Mouse (Mus musculus): Measurements from ENCODE around the gene Pagr1b.
A peak's percentile ranks its signal among the peaks of the same experiment; 100 is the strongest.

Gene Pagr1b

DNA sequence TGATC lies at the start of gene Pagr1b:
Gene Pagr1b, minus strand, starts transcription at position 4 of the 5 bp plus-strand sequence.
- DNase-seq (ENCODE audit: low read depth, low spot score): no peak

- DNase-seq (ENCODE audit: low read depth, low spot score): no peak
Observed at GRCm38 (mm10) chr7:127065538-127065937, 49.3 kb upstream of the Pagr1b start.

GRCm38 (mm10) chr7:127055026-127055585 lies 38.8 kb upstream of the Pagr1b start:
- DNase-seq (ENCODE audit: low read depth, low spot score): peak; percentile 52

GRCm38 (mm10) chr7:127041851-127042672 lies 25.8 kb upstream of the Pagr1b start, which contains the start of gene Kif22:
Gene Kif22, minus strand, starts transcription at chr7:127042471.
- DNase-seq (ENCODE audit: low read depth, low spot score): peak; percentile 78

DNA sequence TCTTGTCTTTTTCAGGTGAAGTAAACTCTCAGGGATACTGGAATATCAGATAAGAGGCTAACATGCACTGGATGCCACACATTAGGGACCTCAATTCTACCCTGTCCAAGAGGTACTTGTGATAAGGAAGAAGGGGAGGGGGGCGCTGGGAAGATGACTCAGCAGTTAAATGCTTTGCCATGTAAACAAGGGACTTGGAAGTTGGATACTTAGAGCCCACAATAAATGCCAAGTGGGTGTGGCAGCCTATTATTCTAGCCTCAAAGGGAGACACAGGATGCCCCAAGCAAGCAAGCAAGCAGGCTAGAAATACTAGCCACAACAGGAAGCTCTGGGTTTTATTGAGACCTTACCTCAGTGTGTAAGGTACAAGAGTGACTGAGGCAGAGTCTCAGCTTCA lies 15.0 kb upstream of the Pagr1b start:
- DNase-seq (ENCODE audit: low read depth, low spot score): no peak

DNA sequence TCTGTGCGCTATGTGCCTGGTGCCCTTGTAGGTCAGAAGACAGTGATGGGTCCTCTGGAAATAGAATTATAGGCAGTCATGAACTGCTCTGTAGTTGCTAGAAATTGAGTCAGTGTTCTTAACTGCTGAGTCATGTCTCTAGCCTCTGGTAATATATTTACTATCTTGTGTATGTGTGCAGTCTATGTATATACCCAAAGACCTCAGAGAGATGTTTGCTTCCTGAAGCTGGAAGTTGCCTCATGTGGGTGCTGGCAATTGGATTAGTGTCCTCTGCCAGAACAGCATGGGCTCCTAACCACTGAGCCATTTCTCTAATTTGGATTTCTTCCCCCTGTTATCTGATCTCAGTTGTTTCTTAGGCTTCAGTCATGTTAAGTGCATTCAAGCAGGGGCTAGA lies 13.9 kb upstream of the Pagr1b start:
- DNase-seq (ENCODE audit: low read depth, low spot score): no peak

GRCm38 (mm10) chr7:127027885-127028284 lies 11.6 kb upstream of the Pagr1b start:
- no peak for DNase-seq (ENCODE audit: low read depth, low spot score)

GRCm38 (mm10) chr7:127026984-127027726 lies 10.9 kb upstream of the Pagr1b start, which contains the start of gene Maz:
Gene Maz, minus strand, starts transcription at chr7:127027037.
- DNase-seq (ENCODE audit: low read depth, low spot score): peak; percentile 100

DNA sequence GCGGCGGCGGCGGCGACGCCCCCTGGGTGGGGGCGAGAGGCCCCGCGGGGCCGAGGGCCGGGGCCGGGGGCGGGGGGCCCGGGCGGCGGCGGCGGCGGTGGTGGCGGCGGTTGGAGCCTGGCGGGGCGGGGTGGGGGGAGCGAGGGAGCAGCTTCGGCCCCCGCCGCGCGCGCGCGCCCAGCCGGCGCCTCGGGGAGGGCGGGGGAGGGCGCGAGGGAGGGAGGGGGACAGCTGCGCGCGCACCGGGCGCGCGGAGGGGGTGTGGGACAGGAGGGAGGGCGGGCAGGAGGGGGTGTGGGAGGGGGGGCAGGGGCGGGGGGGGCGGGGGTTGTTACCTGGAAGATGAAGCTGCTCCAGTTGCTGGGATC lies 10.3 kb upstream of the Pagr1b start:
- DNase-seq (ENCODE audit: low read depth, low spot score): no peak

DNA sequence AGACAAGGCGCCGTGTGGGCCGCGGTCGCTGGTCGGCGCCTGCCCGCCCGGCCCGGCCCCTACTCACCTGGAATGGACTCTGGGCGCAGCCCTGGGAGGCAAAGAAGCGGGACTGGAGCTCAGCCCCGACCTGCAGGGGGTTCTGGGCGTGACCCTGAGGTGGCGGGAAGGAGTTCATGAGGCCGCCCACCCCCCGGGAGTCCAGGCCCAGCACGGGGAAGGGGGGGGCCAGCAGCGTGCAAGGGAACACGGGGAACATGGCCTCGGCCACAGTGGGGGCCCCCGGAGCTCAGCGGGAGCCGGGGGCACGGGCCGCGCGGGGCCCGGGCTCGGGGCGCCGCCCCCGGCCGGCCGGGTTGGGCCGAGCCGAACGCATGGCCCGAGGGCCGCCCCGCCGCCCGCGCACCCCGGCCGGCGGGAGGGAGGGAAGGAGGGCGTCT lies 9.9 kb upstream of the Pagr1b start:
- DNase-seq (ENCODE audit: low read depth, low spot score): no peak

DNA sequence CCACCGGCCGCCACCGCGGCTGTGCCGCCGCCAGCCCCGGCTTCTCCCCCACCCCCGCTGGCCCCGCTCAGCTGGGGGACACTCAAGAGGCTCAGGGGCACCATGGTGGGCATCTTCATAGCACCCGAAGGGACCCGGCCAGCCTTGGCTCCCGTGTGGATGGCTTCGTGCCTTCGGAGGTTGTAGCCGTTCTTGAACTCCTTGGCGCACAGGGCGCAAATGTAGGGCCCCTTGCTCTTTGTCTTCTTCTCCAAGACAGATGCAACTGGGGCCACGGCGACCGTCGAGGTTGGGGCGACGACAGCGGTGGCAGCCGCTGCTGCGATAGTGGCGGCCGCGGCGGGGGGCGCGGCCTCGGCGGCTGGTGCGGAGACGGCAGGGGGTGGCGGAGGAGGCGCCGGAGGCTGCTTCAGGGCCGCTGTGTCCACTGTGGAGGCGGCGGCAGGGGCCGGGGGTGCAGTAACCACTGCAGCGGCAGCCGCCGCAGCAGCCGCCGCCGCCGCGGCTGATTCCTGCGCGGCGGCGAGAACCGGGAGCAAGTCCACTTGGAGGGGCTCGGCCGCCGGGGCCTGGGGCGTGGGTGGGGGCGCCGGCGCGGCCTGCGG lies 9.4 kb upstream of the Pagr1b start:
- DNase-seq (ENCODE audit: low read depth, low spot score): no peak

DNA sequence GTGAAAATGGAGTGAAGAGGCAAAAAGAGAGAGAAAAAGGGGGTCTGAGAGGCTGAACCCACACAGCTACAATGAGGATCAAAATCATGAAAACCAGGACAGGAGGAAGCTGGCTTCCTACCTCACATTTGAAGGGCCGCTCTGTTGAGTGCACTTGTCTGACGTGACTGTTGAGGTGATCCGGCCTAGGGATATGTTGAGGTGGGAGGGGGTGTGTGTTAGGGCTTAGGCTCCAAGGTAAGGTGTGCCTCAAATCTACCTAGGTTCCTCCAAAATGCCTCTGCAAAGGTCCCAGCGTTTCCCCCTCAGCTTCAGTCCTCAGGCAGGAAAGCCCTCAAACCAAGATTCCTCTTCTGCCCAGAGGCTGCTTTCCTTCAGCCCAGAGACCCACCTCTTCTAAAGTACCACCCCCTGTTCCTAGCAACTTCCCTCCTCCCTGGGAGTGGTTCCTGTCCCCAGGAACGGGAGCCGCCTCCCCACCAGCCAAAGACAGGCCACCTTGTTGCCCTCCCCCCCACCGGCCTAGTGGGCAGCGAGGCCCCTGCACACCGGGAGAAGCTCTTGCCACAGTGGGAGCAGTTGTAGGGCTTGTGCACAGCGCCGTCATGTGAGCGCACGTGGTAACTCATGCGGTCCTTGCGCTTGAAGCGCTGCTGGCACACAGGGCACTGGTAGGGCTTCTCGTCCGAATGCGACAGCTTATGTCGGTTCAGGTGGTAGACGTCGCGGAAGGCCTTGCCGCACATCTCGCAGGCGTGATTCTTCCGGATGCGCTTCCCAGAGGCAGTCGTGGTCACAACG lies 8.7 kb upstream of the Pagr1b start:
- no peak for DNase-seq (ENCODE audit: low read depth, low spot score)

DNA sequence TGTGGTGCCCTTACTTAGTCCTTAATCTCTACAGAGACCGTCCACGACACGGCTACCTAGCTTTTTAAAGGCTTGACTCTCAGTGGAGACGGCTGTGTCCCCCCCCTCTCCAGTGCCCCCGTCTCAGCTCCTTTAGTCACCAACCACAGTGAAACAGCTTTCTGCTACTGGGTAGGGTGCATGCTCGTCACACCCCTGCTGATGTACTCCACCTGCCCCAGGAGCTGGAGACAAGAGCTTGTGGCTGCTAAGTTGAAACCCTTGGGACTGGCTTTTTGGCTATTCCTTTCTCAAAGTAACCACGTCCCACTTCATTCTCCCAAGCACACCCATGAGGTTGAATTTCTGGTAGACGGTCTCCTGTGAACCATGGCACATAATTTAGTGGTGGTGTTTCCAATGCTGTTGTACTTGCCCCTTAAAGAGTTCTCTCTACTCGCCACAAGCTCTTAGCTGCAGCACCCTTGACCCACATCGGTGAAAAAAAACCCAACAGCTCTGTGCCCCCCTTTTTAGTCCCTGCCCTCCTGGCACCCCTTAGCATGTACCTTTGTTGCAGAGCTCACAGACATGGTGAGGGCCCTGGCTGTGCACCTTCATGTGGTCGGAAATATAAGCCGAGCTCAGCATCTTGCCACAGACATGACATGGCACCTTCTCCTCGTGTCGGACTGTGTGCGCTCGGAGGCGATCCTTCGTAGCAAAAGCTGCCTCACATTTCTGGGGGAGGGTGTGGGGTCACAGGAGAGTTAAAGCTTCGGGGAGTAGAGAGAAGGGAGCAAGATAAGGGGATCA lies 7.8 kb upstream of the Pagr1b start:
- DNase-seq (ENCODE audit: low read depth, low spot score): no peak

GRCm38 (mm10) chr7:127023272-127023691 lies 7.0 kb upstream of the Pagr1b start:
- no peak for DNase-seq (ENCODE audit: low read depth, low spot score)

- no peak for DNase-seq (ENCODE audit: low read depth, low spot score)
Observed at GRCm38 (mm10) chr7:127022528-127023271, 6.4 kb upstream of the Pagr1b start.

DNA sequence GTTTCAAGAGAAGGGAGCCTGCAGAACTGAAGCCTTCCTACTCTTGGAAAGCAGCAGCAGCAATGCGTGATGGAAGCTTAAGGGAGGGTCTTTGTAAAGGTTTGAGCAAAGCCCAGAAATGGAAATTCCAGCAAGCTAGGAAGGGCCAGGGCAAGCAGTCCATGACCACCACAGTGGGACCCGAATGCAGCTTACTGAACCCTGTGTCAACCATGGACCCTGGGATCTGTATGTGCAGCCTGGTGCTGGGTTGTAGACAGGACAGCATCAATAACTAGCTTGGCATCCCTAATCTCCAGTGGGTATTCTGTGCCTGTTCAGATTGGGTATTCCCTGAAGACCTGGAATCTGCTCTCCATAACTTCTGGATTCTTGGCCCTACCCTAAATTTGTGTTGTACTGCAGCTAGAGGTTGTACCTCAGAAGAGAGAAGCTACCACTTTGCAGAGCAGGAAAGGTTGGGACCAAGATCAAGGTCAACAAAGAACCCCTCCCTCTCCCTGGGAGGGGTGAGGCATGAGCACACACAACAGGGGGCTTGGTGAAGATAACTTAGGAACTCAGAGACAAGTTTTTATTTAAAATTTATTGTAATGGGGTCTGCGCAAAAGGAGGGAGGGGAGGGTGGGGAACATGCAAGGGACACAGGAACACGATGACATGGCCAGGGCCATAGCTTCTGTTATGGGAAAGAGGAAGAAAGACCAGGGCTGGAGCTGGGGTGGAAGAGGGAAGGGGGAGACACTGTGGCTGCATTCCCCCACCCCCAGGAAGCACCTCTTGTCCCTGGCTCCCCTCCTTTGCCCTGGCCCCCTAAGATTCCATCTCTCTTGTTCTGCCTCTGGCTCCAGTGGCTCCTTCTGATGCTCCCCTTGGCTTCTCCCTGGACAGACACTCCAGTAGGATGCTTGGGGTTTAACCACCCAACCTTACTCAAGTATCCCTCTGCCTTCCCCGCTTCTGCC lies 5.6 kb upstream of the Pagr1b start:
- no peak for DNase-seq (ENCODE audit: low read depth, low spot score)

GRCm38 (mm10) chr7:127020901-127021562 lies 4.7 kb upstream of the Pagr1b start, which contains the start of the genes Gm42742 and Prrt2:
Gene Gm42742, minus strand, starts transcription at chr7:127021097.
Gene Prrt2, minus strand, starts transcription at chr7:127021211.
- no peak for DNase-seq (ENCODE audit: low read depth, low spot score)

GRCm38 (mm10) chr7:127020491-127020890 lies 4.2 kb upstream of the Pagr1b start:
- DNase-seq (ENCODE audit: low read depth, low spot score): no peak

DNA sequence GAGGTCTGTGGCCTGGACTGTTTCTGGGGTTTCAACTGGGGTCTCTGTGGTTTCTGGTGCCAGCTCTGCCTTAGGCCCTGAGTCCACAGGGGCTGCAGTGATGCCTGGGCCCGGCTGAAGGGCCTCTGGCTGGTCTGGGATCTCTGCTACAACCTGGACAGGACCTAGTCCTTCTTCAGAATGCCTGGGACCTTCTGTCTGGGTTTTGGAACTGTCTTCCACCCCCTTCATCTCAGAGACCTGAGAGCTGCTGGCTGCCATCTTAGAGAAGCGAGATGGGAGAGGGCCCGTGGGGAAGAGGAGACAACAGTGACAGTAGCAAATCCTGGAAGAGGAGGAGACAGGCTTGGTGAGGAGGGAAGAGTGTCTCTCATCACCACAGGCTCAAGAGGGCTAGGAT lies 3.7 kb upstream of the Pagr1b start:
- no peak for DNase-seq (ENCODE audit: low read depth, low spot score)
